7 mouse cellular contexts compared by ENCODE assay signal in the genomic region with DNA sequence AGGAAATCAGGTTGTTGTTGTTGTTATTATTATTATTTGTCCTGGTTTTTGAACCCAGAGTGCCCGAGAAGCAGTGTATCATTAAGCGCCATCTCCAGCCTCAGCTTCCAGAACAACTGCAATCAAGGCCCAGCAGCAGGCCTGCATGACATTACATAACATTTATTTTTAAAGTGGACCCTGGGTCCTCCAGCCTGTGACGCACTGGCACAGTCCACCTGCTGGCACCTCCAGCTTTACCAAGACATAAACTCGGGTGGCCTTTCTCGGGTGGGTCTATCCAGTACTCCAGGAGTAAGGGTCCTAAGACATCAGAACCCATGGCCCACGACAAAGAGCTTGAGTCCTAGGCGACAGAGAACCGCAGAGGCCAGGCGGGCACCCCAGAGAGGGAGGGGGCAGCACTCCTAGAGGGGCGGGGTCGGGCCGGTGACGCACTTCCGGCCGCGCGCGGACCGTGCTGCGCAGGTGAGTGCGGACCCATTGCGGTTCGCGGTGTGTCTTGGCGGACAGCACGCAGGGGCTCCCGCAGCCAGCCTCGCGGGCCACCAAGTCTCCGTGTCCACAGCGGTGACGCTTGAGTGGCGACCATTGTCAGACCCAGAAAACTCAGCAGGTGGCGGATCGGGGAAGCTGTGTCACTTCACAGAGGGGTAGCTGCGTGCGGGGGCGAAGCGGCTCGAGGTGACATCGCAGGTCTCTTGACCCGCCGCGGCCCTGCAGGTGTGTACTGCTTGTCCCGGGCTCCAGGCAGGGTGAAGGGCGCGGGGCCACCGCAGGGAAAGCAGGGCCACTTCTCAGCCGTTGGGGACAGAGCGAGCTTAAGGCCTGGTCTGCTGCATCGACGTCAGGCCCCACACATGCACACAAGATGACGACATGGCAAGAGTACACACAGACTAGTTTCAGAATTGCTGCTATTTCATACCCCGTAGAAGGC. TPM values are rescaled to one million over a fixed set of nuclear protein-coding genes. Genes with fewer than 3 reads are reported as not detected.
DNase-seq lines count a peak whose midpoint lies in the region; ATAC-seq lines count a peak whose summit lies in the region.

TSS of gene Zfp612 (plus strand) at position 465 of the 940 bp plus-strand sequence.

- 0 out of 2 replicates have a peak, but pooled peaks cover 2% of the 10 kb centered on the region for H3K4me1 ChIP-seq in intestine, embryonic 16.5 days (ENCODE audit: control insufficient read depth, insufficient read depth, low read length)

- WGBS in intestine, embryonic 16.5 days, result 7% methylated on average over 54 of the region's 54 CpGs

- intact Hi-C loops in left cerebral cortex, postnatal 36 days (cut with DNase I), result no loop called here

- DNase-seq in adrenal gland, postnatal 14 days, result peak; percentile 81
- peak; percentile 77 for DNase-seq in embryo, embryonic 10 days (ENCODE audit: low spot score)
- DNase-seq in gastrocnemius, postnatal 25 days, result peak; percentile 66
- peak; percentile 74 to 84 for DNase-seq in left cerebral cortex, postnatal 36 days (ENCODE audit: low spot score in 2 of 2)
- DNase-seq in mesoderm, embryonic 11.5 days (ENCODE audit: low read depth, low spot score), result peak; percentile 61
- peak; percentile 66 for DNase-seq in right cerebral cortex, postnatal 4 days

- peak within 1 kb of the TSS; percentile 59 for H3K4me3 ChIP-seq in intestine, embryonic 16.5 days (ENCODE audit: low read length)

- no peaks in the 10 kb centered on the region for H3K27me3 ChIP-seq in intestine, embryonic 16.5 days (replicated peaks; ENCODE audit: control insufficient read depth, insufficient read depth, low read length)

- ATAC-seq in intestine, embryonic 16.5 days, result peak; percentile 96

- H3K4me2 ChIP-seq in intestine, embryonic 16.5 days (ENCODE audit: low read depth, low read length), result peak within 1 kb of the TSS; percentile 73

- H3K9me3 ChIP-seq in intestine, embryonic 16.5 days (ENCODE audit: control insufficient read depth, low read length), result no peaks in the 10 kb centered on the region

- H3K36me3 ChIP-seq in intestine, embryonic 16.5 days (ENCODE audit: control insufficient read depth, insufficient read depth, low read length), result no peaks in the 10 kb centered on the region

- no peak within 1 kb of the TSS for H3K27ac ChIP-seq in intestine, embryonic 16.5 days (ENCODE audit: low read length)

- peak within 1 kb of the TSS; percentile 71 for H3K9ac ChIP-seq in intestine, embryonic 16.5 days (ENCODE audit: low read depth, low read length)

RNA-seq across cellular contexts. Expression of gene Zfp612, which starts in this region (rescaled TPM):
- total RNA-seq in adrenal gland, postnatal 14 days (2021), result 6.7 and 7.4 TPM in 2 replicates
- 1 to 10 TPM; 5.7 to 7.2 TPM for total RNA-seq in gastrocnemius, postnatal 25 days (2021)
- 3.7 and 4.9 TPM in 2 replicates for polyA plus RNA-seq in intestine, embryonic 16.5 days (2015; fragmentation: Nextera tagmentation; extraction: Ambion mirVana)
- total RNA-seq in left cerebral cortex, postnatal 36 days (2021), result 10 to 100 TPM; 36.5 to 40.1 TPM
